Comparison of ENCODE assay signal across 16 mouse cellular contexts in genomic region chr13:102526621-102527140, GRCm38 (mm10).
"Had no signal": no experiment of that assay in that cellular context is flagged by ENCODE, and none has a peak within 500 bp of the region (broad histone marks: within the 10 kb centered on the region; RNA-seq: fewer than 3 reads in every experiment).

No protein-coding gene starts in this region.

- H3K9ac ChIP-seq: kidney, embryonic 15.5 days; limb, embryonic 12.5 days; limb, embryonic 15.5 days; liver, embryonic 12.5 days; liver, embryonic 15.5 days; lung, embryonic 15.5 days; midbrain, embryonic 13.5 days had no signal

- H3K27ac ChIP-seq: kidney, embryonic 15.5 days; limb, embryonic 12.5 days; limb, embryonic 15.5 days; liver, embryonic 12.5 days; liver, embryonic 15.5 days; lung, embryonic 15.5 days; macrophage; midbrain, embryonic 13.5 days; stomach, postnatal 0 days had no signal

- H3K27me3 ChIP-seq: kidney, embryonic 15.5 days; limb, embryonic 15.5 days; liver, embryonic 12.5 days; liver, embryonic 15.5 days; lung, embryonic 15.5 days; midbrain, embryonic 13.5 days had no signal

- H3K4me1 ChIP-seq: kidney, embryonic 15.5 days; limb, embryonic 12.5 days; limb, embryonic 15.5 days; liver, embryonic 12.5 days; liver, embryonic 15.5 days; lung, embryonic 15.5 days; midbrain, embryonic 13.5 days had no signal

- ATAC-seq: liver, embryonic 12.5 days; midbrain, embryonic 13.5 days had no signal

- H3K4me3 ChIP-seq: kidney, embryonic 15.5 days; limb, embryonic 12.5 days; limb, embryonic 15.5 days; liver, embryonic 12.5 days; liver, embryonic 15.5 days; lung, embryonic 15.5 days; midbrain, embryonic 13.5 days had no signal

- H3K36me3 ChIP-seq: kidney, embryonic 15.5 days; limb, embryonic 12.5 days; limb, embryonic 15.5 days; liver, embryonic 12.5 days; liver, embryonic 15.5 days; lung, embryonic 15.5 days; midbrain, embryonic 13.5 days had no signal

- H3K4me2 ChIP-seq: kidney, embryonic 15.5 days; limb, embryonic 12.5 days; limb, embryonic 15.5 days; liver, embryonic 12.5 days; liver, embryonic 15.5 days; lung, embryonic 15.5 days; midbrain, embryonic 13.5 days had no signal

- H3K9me3 ChIP-seq: kidney, embryonic 15.5 days; limb, embryonic 12.5 days; limb, embryonic 15.5 days; liver, embryonic 12.5 days; liver, embryonic 15.5 days; lung, embryonic 15.5 days; midbrain, embryonic 13.5 days had no signal

- DNase-seq: kidney, adult 11 months; kidney, adult 8-10 months; kidney, postnatal 10 days; kidney, postnatal 4 days; left cerebral cortex, postnatal 4 days; lung, adult 18-20 months; thymus, postnatal 25 days had no signal
